Mouse (Mus musculus) G1E-ER4 (cell line): ENCODE results near the gene Il6st. TPM values are rescaled to one million over a fixed set of nuclear protein-coding genes. Genes with fewer than 3 reads are reported as not detected.

Experiments
- GATA1 ChIP-seq: IDR thresholded peaks from one replicate; pipeline ENCODE4 v1.8.0; 2012; ENCODE audit warnings: low read length, inconsistent platforms
- polyA plus RNA-seq: library from polyadenylated mRNA; stranded (reverse); fragments of >175 nt; gene quantifications from 2 replicates; pipeline ENCODE4 v1.2.3, GENCODE M21; 2012

Gene Il6st
- 0.16 and 0.22 TPM in 2 replicates for polyA plus RNA-seq

DNA sequence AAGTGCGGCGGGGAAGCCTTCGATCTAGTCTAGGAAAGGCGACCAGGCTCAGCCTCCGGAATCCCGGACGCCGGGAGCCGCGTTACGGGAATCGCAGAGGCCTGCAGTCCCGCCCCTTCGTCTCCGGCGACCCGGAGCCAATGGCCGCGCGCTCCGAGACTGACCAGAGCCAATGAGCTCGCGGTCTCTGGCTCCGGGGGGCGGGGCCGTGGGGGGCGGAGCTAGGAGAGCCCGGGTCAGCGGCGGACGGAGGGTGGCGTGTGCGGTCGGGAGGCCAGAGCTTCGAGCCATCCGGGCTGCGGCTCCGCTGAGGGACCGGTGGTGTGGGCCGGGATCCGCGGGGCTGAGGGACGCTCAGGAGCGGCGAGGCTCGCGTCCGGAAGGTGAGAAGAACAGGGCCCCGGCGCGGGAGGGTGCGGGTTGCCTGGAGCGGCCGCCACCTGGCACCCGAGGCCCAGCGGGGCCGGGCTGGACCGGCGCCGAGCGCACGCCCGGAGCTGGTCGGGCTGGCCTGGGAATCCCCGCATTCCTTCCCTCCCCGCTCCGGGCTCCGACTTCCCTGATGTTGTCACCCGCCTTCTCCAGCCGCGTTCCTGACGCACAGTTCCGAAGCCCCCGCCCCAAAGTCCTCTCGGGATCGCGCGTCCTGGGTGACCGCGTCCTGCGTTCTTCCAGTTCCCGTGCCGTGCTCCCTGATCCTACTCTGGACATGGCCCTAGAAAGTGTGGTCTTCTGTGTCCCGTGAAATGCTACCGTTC, at the start of gene Il6st:
Il6st (plus strand) TSS at position 203 of the 758 bp plus-strand sequence.
- TF ChIP-seq GATA1, result no peak

- TF ChIP-seq GATA1, result no peak
These were observed 48.0 kb upstream of the Il6st start for GRCm38 (mm10) chr13:112415896-112416295.

- no peak for TF ChIP-seq GATA1
These were observed 47.3 kb upstream of the Il6st start for GRCm38 (mm10) chr13:112416410-112417162.

GRCm38 (mm10) chr13:112417163-112417523, 46.7 kb upstream of the Il6st start:
- no peak for TF ChIP-seq GATA1

DNA sequence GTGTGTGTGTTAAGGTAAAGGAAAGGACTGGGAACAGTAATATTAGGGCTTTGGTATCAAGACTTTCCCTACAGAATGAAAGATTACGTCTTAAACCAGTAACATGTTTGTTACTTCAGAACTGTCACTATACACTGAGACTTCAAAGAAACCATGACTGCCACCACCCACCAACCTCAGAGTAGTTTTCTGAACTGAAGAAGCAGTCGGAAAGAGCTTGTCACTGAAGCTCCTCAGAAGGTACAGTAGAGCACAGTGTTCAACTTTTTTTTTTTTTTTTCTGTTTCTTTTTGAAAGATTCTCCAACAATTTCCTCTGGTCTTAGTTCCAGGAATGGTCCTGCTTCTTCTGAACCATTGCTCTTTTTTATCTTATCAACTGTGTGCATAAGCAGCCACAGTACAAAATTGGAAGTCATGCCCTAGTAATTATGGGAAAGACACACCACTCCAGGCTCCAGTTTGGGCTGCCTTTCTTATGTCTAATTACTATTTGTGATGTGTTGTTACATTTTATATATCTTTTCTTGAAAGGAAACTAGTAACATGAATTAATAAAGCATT, 45.9 kb upstream of the Il6st start:
- no peak for TF ChIP-seq GATA1

GRCm38 (mm10) chr13:112418595-112418994, 45.3 kb upstream of the Il6st start:
- TF ChIP-seq GATA1, result no peak

GRCm38 (mm10) chr13:112424212-112424611, 39.7 kb upstream of the Il6st start:
- no peak for TF ChIP-seq GATA1

- no peak for TF ChIP-seq GATA1
These were observed 39.2 kb upstream of the Il6st start for GRCm38 (mm10) chr13:112424635-112425034.

DNA sequence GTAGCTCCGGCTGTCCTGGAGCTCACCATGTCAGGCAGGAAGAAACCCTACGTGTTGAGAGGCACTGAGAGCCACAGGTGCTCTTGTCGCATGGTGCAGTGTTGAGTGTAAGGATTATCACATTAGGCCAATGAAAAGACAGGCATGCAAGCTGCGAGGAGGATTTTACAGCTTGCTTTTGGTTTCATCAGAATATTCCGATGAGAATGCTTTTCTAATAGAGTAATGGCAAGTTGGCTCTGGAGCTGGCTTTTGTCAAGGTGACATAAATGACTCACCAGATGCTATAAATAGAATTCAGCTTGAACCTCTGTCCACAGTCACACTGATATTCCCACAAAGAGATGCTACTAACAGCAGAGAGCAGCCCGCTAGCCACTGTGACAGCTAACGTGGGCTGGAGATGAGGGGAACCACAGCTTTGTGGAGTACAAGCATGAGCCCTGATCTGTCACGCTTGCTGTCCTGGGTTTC, 38.7 kb upstream of the Il6st start:
- no peak for TF ChIP-seq GATA1

- TF ChIP-seq GATA1, result no peak
These were observed 37.4 kb upstream of the Il6st start for GRCm38 (mm10) chr13:112426265-112427135.

- no peak for TF ChIP-seq GATA1
These were observed 36.3 kb upstream of the Il6st start for GRCm38 (mm10) chr13:112427521-112427920.

DNA sequence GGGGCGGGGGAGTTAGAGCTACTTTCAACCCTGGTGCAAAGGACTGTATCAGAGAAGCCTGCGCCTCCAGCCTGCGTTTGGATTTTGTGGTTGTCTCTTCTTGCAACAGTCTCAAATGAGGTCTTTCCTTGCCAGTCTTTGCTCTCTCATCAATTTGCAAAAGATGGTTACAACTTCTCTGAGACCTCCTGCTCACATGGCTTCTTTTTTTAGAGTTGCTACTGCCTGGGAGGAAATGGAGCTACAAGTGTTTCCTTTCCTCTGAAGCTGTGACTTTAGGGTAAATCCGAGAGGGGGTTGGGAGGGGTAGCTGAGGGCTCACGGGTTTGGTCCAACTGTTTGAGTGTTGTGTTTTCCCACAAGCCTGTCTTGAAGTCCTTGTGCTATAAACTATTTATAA, 30.6 kb upstream of the Il6st start:
- TF ChIP-seq GATA1, result no peak

GRCm38 (mm10) chr13:112435241-112436075, 28.4 kb upstream of the Il6st start:
- TF ChIP-seq GATA1, result no peak

DNA sequence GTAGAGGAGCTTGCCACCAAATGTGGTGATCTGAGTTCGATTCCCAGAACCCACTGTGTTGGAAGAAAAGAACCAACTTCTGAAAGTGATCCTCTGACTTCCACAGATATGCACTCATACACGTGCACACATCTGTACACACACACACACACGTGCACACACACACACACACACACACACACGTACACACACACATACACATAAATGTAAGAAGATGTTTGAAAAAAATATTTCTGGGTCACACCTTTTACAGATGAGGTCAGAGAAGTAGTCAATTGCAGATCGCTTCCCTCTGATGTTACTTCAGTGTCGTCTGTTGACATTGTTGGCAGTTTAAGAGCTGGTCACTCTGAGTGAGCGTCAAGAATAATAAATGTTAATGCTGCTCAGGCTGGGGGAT, 27.6 kb upstream of the Il6st start:
- TF ChIP-seq GATA1, result no peak
